13 mouse cellular contexts compared by ENCODE assay signal in the genomic region with DNA sequence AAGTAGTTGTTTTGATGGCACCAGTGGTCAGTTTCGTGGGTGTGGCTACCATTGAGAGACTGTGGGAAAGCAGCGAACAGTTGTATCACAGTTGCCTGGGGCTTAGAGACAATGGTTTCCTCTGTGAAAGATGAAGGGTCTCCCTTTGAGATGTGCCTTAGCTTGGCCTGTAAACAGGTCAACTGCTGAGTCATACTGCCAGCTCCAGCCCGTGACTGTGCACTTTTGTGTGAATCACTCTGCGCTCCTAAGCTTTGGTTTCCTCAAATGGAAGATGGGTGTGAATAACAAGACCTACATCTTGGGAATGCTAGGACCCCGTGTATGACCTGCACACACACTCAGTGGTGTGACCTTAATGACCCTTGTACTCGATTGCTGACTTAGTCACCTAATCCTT.
"Had no signal": no experiment of that assay in that cellular context is flagged by ENCODE, and none has a peak within 500 bp of the region (broad histone marks: within the 10 kb centered on the region; RNA-seq: fewer than 3 reads in every experiment).

No protein-coding gene starts in this region.

- DNase-seq: kidney, postnatal 14 days; kidney, postnatal 4 days; layer of hippocampus, adult 9-11 months; liver; lung, adult 2 months; lung, postnatal 14 days; lung, postnatal 4 days; retina, postnatal 1 day; right cerebral cortex, postnatal 25 days; spleen, adult 18-20 months; thymus, postnatal 25 days had no signal

- ATAC-seq: liver, embryonic 12.5 days; midbrain, embryonic 15.5 days had no signal
